Mouse (Mus musculus) retina, postnatal 7 days (tissue): Measurements from ENCODE around the gene Tgif1.

ENCODE experiments used
- DNase-seq: peaks from one replicate; pipeline ENCODE4 v3.0.0-alpha.2; 2012; ENCODE audit warnings: low read depth, low spot score

Tgif1 gene

DNA sequence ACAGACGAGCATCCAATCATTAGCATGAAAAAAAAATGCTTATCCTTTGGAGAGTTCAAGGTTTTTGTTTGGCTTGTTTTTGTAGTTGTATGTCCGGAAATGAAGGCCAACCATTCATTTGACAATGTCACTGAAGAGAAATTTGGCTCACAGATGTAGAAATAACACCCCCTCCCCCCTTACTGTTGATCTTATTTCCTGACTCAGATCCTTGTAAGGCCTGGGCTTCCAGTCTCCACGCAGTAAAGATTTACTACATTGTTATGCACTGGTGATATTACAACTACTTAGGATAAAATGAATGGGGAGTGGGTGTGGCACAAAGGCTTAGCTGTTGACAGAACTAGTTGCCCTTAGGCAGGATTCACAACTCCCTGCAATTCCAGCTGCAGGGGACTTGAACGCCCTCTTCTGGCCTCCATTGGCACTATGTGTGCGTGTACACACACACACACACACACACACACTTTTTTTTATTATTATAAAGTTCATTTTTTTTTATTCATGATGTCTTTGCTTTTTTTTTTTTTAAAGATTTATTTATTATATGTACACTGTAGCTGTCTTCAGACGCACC, 13.3 kb upstream of the Tgif1 start:
- DNase-seq = no peak

DNA sequence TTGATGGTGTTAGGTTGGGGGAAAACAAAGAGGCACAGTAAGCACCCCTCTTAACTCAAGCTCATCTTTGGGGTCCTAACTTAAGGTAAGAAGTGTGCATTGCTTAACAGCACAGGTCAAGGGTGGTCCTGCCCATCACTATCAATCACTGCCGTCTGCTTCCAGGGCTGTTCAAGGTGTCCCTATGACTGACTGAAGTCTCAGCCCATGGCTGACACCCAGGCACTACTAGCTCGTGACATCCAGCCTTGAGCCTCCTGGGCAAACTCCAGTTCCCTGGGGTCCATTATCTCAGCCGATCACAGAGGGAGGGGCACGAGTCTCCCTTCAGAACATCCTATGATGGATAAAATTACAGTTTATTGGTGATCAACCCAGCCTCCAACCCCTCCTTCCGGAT, 12.7 kb upstream of the Tgif1 start:
- DNase-seq = no peak

DNA sequence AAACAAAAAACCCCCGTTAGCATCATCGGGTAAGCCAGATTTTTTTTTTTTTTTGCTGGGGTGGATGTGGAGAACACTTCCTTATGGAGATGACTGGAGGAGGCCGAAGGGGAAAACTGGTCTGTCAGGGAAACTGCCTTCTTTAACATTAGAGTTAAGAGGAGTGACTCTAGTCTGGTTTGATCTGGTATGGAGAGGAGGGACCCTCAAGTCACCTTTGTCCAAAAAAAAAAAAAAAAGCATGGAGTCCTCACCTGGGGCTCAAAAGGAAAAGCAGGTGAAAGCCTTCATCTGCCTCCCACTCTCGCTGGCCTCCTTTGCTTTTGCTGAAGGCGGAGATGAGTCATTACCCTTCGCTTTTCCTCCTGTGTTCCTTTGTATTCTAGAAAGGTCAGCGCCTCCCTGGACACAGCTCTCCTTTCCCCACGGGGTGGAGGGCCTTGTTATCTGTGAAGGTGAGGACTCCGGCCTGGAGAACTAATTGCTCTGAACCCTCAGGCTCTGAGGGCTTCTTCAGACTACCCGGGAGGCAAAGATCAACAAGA, 11.8 kb upstream of the Tgif1 start:
- DNase-seq = no peak

DNA sequence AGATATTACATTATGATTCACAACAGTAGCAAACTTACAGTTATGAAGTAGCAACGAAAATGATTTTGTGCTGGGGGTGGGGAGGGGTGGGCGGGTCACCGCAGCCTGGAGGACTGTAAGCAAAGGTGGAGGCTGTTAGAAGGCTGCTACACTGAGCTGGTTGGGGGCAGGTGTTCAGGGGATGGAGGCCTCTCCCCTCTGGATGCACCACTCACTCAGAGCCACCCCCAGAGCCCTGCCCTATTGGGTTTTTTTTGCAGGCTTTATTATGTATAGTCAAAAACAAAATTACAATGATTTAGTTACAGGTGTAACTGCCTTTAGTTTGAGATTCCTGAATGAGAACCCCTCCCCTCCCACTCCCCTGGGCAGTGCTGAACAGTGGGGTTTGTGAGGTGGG, 11.3 kb upstream of the Tgif1 start:
- no peak for DNase-seq

DNA sequence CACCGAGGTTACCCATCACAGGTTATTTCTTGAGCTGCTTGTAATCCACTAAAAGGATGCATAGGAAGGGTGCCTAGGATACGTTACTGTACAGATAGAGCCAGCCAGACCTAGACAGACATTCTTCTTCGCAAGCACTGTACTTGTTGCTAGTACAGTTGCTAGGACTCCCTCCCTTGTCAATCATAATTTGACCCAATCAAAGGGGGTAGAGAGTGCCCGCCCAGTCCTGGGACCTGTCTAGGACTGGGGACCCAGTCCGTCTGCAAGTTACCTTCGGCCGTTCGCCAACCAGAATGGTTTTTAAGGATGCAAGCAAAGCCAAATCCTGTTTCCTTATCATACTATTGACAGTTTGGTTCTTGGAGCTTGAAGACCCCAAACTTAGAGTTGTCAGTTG, 10.8 kb upstream of the Tgif1 start:
- no peak for DNase-seq

DNA sequence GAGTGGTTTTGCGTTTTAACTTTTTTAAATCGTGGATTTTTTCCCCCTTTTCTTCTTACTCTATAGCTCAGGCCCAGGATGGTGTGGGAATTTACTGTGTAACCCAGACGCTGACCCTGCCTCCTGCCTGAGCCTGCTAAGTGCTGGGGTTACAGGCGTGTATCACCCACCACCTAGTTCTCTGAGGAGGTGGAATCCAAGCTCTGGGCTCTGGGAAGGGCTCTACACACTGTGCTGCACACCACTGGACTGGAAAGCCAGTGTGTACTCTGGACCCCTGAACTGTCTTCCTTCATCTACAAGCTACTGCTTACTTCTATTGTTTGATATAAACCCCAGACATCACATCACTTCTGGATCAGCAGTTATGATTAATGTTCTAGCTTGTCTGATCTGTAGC, 5.5 kb upstream of the Tgif1 start:
- no peak for DNase-seq

DNA sequence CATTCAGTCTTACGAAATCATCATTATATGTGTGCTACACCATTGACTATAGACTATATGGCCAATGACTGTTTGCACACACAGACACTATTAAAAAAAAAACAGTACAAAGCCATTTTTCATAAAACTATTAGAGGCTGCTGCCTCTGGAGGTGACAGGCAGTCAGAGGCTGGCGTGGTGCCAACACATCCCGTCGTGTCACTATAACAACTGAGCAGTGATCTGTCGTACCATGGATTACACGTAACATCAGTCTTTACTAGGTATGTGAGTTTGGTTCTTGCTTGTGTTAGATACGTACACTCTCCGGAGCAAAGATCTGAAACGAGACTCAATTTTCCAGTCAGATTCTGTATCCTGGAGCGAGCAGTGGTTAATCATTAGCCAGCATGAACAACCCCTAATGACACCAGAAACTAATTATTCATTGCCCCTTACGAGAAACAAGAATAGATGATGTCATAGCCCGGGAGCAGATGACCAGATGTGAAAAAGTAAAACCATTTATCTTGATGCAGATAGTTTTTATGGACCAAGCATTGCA, 3.6 kb upstream of the Tgif1 start:
- DNase-seq = no peak

DNA sequence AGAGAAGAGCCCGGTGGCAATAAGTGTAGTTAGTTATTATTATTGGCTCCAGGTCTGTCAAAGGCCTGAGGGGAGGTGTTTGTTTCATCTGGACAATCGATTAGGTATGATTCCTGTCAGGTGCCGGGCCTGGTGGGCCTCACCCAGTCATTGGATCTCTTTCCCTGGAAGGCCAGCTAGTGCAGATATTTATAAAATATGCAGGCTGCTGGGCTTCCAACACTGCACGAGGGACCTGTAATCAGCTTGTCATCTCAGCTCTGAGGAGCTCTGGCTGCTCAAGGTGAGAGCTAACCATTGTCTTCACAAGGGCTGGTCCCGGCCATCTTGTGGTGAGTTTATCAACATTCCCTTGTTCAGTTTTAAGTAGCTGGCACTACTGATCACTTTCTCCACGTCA, 675 bp upstream of the Tgif1 start:
- no peak for DNase-seq

DNA sequence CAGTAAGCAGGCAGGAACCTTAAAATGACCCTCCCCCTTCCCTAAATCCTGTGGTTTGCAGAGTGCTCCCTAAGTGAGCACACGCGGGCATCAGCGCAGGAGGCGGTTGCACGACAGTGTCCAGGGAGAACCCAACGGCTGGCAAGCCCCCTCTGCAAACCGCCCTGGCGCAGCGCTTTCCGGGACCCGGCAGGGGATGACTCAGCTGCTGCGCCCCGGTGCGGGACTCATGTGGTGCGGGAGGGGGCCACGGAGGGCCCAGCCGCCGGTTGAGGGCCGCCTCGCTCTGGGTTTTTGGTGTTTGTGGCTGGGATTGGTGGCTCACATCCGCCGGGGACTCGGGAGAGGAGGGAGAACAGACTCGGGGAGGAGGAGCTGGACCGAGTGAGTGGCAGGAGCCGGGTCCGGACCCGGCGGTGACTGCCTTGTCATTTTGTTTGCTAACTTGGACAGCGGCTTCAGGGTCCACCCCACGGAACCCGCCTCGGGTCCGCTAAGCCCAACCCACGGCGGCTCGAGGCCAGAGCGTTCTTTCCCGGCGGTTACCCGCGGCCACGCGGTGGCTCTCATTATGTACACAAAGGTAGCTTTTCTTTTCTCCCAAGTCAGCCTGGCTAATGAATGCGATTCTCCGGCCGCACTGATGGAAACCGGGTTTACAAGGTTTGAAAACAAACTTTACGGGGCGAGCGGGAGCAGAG, 510 bp downstream of the Tgif1 start:
- no peak for DNase-seq

DNA sequence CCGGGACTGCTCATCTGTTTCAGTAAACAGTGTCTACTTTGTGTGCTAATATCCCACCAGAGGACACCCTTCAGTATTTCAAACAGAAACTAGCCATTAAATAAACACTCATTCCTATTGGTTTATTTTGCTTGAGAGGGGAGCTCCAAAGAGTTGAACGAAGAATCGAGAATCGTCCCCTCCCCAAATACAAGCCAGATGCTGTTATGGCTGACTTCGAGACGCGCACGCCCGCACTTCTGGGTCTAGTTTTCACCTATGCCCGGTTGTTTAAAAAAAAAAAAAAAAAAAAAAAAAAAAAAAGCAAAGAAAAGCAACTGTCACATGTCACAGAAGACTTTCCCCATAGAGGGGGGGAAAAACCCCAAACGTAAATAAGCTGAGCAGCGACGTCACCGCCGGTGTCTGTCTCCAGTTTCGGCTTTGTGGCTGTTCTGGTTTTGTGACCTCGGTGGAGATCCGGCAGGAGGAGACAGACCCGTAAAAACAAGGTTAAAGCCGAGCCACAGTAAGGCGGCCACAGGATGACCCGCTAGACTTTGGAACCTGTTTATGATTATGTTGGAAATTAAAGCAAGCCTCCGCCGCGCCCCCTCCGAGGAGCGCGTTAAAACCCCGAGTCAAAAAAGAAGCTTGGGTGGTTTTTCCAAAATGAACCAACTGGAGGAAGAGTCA, 1.2 kb downstream of the Tgif1 start:
- no peak for DNase-seq

DNA sequence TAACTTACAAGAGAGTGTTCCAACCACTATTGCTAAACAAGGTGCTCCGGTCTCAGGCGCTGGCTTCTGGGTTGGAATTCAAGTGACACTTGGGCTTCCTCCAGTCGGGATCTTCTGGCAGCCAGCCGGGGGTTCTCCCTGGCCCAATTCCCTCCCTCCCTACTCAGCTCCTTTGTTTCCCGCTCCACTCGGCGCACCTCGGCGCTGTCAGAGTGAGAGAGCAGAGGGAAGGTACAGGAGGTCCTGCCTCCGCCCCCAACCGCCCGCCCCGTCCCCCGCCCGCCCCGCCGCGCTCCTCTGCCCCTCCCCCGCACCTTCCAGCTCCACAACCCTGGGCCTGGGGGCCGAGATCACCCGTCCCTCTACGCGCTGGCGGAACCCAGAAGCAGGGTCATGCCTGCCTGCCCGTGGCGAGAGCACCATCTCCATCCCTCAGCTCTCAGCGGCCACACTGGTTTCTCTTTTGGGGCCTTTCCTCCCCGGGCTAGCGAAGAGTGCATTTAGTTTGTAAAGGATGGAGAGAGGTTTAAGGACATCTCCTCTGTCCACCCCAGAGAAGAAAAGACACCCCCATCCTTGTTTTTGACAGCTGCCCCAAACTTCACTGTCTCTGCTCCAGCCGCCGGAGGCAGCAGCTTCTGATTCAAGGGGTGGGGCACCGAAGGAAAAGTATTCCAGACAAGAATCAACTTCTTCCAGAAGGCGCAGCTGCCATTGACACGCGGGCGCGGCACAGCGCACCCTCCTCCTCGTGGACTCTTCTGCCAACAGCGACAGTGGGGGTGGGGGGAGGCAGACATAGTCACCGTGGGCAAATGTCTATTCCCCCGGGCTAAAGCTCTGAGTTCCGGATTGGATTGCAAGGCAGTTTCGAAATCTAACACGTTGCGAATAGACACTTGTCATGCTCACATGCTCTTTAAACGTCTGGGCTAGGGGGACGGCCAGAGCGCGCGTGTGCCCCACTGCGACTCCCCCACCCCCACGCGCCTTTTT, 2.1 kb downstream of the Tgif1 start:
- DNase-seq = no peak

DNA sequence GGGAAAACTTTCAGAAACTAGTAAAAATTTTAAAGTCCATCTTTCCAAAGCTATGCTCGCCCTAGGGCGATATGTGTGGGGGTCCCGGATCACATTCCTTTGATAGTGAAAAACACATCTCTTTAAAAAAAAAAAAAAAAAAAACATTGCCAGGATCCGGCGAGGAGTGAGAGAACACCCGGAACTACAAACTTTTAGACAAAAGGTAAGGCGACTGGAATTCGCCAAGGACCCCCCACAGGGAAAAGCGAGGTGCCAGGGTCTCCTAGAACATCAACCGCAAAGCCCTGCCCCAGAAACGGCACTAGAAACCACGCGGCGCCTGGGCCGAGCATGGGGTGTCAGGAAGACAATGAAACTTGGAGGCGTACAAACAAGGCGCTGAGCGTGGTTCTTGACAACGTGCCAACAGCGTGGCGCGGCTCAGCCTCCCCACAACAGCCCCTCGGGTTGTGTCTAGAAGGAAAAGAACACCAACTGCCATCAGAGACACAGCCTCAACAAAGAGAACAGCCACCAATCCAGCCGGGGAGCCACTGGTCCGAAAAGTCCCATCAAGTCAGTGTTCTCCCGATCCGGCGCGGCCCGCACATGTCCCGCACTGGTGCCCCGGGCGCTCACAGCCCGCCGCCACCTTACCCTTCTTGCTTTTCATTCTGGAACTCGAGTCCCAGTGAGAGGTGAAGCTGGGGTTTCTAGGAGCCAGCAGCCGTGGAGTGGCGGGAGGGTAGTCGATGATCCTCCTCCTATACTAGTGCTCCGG, 2.9 kb downstream of the Tgif1 start:
- no peak for DNase-seq

DNA sequence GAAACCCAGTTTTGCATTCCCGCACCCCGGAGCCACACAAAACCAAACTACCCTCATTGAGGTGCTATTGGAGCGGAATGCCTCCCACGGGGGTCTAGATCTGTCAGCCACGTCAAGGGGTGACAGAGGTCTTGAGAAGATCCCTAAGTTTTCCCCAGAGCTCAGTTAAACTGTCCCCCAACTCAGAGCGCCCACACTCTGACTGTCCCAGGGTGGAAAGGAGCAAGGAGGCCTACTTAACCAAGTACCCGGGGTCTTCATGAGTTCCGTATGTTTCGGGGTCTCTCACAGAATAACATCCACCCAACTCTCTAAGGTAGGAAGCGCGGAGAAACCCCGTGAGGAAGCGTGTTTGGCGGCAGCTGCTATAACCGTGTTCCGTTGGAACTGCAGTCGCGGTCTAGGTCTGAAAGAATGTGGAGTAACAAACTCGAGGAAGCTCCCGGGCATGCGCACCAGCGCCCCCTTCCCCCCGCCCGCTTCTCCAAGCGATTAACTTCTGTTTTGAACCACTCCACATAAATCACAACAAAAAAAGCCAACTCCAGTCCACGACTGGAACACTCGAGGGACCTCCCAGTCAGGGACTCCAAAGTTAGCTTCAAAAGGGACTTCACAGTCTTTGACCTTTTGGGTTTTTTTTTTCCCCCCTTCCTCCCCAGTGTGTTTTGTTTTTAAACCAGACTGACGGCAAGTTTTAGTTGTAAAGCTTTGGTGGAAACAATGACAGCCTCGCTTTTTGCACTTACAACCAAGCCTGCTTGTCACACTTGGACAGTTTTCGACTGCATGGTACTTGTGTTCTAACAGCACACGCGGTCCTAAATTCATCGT, 3.7 kb downstream of the Tgif1 start:
- DNase-seq = no peak

DNA sequence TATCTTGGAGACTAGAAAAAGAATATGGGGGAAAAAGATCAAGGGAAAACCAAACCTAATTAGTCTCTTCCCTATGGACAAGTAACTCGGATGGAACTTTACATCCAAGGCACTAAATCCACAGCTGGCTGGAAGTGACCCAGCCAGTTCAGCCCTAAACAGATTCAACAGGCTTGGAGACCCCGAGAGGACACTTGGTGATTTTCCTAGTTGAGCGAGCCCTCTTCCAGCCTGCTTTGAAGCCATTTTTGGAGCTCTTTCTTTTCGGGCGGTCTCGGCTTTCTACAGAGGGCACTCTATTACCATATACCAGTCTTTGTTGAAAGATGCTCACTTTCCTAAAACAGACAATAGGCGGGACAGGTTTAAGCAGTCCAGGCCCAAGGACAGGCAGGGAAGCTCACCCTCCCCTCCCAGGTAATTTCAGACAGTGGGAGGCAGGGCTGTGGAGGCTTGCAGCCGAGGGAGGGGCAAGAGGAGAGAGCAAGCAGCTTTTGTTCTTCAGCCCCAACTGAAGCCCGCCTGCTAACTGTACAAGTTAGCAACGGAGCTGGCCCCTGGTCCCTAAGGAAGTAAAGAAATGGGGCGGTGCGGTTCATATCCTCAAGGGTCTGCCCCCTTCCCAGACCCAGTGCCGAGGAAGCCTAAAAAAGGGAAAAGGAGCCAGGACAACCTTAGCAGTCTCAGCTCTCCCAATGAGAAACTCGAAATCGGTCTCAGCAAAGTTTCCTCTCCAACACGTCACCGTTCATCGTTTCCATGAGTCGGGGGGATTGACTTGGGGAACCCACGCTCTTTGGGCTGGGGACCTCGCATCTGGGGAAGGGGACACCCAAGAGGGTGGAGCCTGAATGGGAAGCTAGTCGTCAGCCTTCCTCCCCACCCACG, 4.6 kb downstream of the Tgif1 start:
- no peak for DNase-seq

DNA sequence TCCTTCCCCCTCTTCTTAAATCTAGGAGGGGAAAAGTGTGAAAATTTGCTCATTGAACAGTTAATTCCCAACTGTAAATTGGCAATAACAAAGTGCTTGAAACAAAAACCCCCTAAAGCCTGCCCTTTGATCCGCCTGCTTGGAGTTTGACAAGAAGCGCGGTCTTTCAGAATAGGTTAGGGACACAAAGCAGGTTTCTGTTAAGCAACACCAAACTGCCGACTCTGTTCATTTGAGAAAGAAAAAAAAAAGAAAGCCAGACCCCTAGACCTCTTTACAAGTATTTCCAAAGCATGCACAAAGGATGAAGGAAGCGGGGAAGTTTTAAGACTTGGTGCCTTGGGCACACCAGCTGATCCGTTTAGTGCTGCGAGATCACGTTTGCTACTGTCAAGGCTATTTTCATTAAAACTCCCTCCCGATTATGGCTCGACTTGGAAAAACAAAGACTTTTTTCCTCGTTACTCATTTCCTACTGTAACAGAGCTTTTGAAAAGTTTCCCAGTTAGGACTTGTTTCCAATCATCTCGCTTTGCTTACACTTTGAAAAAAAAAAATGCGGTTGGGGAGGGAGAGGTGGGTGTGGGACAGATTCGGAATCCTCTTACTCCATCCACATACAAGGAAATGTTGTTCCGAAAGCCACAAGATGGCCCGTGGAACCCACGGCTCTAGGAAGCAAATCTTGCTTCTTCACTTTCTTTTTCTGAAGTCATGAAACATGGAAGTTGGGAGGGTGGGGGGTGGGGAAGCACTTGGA, 5.4 kb downstream of the Tgif1 start:
- no peak for DNase-seq

DNA sequence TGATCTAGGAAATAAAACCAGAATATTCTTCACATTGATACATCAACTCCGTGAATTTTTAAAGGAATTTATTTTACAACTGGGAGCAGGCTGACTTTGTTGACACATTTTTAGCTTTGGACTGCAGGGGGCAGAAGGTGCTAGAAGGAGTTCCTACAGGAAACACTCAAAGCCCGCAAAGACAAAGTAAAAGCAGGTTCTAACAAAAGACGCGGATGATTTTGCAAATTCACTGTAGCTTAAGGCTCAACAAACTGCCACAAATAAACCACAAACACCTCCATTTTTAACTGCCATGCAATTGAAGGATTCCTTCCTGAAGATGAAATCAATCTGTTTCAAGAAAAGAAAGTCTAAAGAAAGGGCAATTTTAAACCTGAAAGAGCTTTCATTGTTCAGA, 6.3 kb downstream of the Tgif1 start:
- DNase-seq = no peak

DNA sequence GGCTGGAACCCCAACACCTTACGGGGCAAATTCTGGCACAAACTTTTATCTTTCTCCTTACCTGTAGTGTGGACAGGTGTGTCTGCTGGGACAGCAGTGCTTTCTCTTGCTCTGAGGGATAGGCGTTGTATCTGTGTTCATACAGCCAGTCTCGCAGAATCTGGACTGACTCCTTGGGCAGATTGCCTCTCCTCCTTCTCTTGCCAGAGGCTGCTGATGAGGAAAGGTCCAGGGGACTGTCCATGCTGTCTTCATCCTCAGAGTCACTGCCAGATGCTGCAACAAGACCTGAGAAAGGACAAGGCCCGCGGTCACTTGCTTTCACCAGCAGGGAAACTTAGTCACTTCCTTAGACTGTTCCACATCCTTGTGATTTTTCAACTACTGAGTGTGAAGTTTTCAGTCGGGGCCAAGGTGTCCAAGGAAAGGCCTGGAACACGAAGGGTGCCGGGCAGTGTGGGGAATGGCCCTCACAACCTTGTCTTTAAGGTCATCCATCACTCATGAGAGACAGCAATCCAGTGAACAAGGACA, 7.2 kb downstream of the Tgif1 start:
- no peak for DNase-seq

DNA sequence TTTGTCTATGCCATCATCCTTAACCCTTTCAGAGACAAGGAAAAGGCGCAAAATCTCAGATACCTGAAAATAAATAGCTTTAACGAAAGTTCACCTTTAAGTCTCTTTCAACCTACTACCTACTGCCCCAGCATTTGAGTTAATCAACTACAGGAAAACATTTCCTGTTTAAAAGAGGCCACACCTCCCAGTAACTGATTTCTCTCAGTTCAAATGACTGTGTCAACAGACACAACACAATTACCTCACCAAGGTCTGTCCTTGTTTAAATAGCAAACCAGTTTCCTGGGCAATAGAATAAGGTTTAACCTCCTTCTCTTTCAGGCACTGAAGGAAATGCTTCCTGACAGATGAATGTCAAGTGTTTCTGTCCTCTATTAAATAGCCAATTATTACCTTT, 7.8 kb downstream of the Tgif1 start:
- no peak for DNase-seq
